Mouse (Mus musculus): ENCODE results near the gene Aqp1.

GRCm38 (mm10) chr6:55311962-55312361 is 24.3 kb upstream of the Aqp1 start:
- TF ChIP-seq CTCF (IDR thresholded peaks at IDR 0.05; ENCODE audit: borderline replicate concordance, extremely low read depth, insufficient read depth, insufficient read length): no peak
- TF ChIP-seq POLR2A (IDR thresholded peaks at IDR 0.05; ENCODE audit: borderline replicate concordance, extremely low read depth, insufficient read depth, insufficient read length, poor library complexity, severe bottlenecking): no peak

Measured in brain, embryonic 14.5 days (tissue).